In genomic region chr11:26167609-26167971, GRCm38 (mm10) we compare ENCODE assay signal across 19 mouse cellular contexts. TPM values are rescaled to one million over a fixed set of nuclear protein-coding genes. Genes with fewer than 3 reads are reported as not detected.
"Had no signal": no experiment of that assay in that cellular context is flagged by ENCODE, and none has a peak within 500 bp of the region (broad histone marks: within the 10 kb centered on the region; RNA-seq: fewer than 3 reads in every experiment).

No protein-coding gene starts in this region.

- H3K9me3 ChIP-seq: liver, embryonic 15.5 days; lung, embryonic 15.5 days; megakaryocyte, embryonic 14.5 days; midbrain, embryonic 13.5 days; midbrain, embryonic 15.5 days; neural tube, embryonic 12.5 days had no signal

- H3K9ac ChIP-seq: liver, embryonic 15.5 days; liver, postnatal 0 days; lung, embryonic 15.5 days; midbrain, embryonic 13.5 days; midbrain, embryonic 15.5 days; neural tube, embryonic 12.5 days had no signal

- ATAC-seq: liver, postnatal 0 days; lung, postnatal 0 days; midbrain, embryonic 13.5 days; midbrain, embryonic 15.5 days had no signal

- H3K27me3 ChIP-seq: liver, embryonic 15.5 days; lung, embryonic 15.5 days; megakaryocyte, embryonic 14.5 days; midbrain, embryonic 13.5 days; midbrain, embryonic 15.5 days; neural tube, embryonic 12.5 days had no signal

- DNase-seq: liver, postnatal 0 days; lung, adult 2 months; lung, postnatal 14 days; lung, postnatal 36 days; retina, postnatal 1 day; right cerebral cortex, adult 18-20 months; thymus, adult 2 months; thymus, postnatal 25 days; thymus, postnatal 4 days had no signal

- H3K4me3 ChIP-seq: liver, embryonic 15.5 days; lung, embryonic 15.5 days; megakaryocyte, embryonic 14.5 days; midbrain, embryonic 13.5 days; midbrain, embryonic 15.5 days; neural tube, embryonic 12.5 days had no signal

- H3K4me2 ChIP-seq: liver, embryonic 15.5 days; lung, embryonic 15.5 days; midbrain, embryonic 11.5 days; midbrain, embryonic 13.5 days; midbrain, embryonic 15.5 days; neural tube, embryonic 12.5 days had no signal

- H3K27ac ChIP-seq: liver, embryonic 15.5 days; lung, embryonic 15.5 days; macrophage; midbrain, embryonic 13.5 days; midbrain, embryonic 15.5 days; neural tube, embryonic 12.5 days had no signal

- H3K36me3 ChIP-seq: liver, embryonic 15.5 days; lung, embryonic 15.5 days; midbrain, embryonic 13.5 days; midbrain, embryonic 15.5 days; neural tube, embryonic 12.5 days had no signal

- H3K4me1 ChIP-seq: liver, embryonic 15.5 days; lung, embryonic 15.5 days; megakaryocyte, embryonic 14.5 days; midbrain, embryonic 13.5 days; midbrain, embryonic 15.5 days; neural tube, embryonic 12.5 days had no signal

RNA-seq across cellular contexts. Expression of gene 5730522E02Rik, which starts 43.0 kb away (rescaled TPM):
- total RNA-seq: monocyte, adult 5-6 weeks had no signal
- polyA plus RNA-seq: macrophage had no signal
